Mouse (Mus musculus): ENCODE results near the gene Tmem245. TPM values are rescaled to one million over a fixed set of nuclear protein-coding genes. Genes with fewer than 3 reads are reported as not detected.
A peak's percentile ranks its signal among the peaks of the same experiment; 100 is the strongest.

Gene Tmem245
- polyA plus RNA-seq, 1 experiment = 4.4 TPM

DNA sequence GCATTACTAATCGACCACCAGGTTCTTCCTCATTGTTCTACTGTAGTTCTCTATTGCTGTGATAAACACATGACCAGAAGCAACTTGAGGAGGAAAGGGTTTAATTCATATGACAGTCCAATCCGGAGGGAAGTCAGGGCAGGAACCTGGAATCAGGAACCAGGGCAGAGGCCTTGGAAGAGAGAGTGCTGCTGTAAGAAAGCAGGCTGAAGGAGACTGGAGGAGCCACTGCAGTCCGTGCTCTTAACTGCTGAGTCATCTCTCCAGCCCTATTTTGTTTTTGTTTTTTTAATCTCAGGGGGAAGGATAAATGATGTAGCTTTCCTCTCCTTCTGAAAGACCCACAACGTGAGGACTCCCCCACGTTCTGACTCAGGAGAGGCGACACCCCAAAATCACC, 6.0 kb upstream of the Tmem245 start:
- no peaks in the 10 kb centered on the region for H3K27me3 ChIP-seq (ENCODE audit: control insufficient read depth, insufficient read depth, insufficient read length)
- no peak overlapping the region for H3ac ChIP-seq (ENCODE audit: control insufficient read depth, insufficient read length)
- H3K36me3 ChIP-seq (ENCODE audit: control insufficient read depth, insufficient read depth) = no peaks in the 10 kb centered on the region
- H3K79me2 ChIP-seq (ENCODE audit: control insufficient read depth, insufficient read depth) = no peaks in the 10 kb centered on the region
- no peak overlapping the region for H3K4me3 ChIP-seq
- no peak for TF ChIP-seq MAX (IDR thresholded peaks at IDR 0.05; ENCODE audit: low read depth)
- TF ChIP-seq MYOD1 (IDR thresholded peaks at IDR 0.05; ENCODE audit: control insufficient read depth in 1 of 3, insufficient read length in 2 of 3, low read depth in 2 of 3) = no peak
- TF ChIP-seq TCF3 (IDR thresholded peaks at IDR 0.05; ENCODE audit: insufficient read length, low read depth) = no peak
- TF ChIP-seq SRF (IDR thresholded peaks at IDR 0.05; ENCODE audit: control insufficient read depth, insufficient read length, low read depth) = no peak
- H3K4me2 ChIP-seq (ENCODE audit: low read depth) = no peak overlapping the region

DNA sequence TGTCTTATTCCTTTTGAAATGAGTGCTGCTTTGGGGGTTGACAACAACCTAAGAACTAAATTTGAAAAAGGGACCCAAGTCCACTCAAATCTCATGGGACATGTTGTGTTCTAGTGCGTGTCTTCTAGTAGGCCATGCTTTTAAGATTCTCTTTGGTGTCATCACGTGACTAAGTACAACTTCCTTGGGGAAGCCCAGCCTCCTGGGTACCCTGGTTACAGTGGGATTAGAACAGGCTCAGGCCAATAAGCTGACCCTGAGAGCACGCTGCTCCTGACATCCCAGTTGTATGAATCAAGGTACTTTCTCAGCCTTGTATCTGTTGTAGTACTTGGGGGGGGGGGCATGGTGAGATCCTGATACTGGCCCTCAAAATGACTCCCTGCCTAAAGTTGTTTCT, 4.5 kb upstream of the Tmem245 start:
- Histone ChIP-seq H3K4me2 (ENCODE audit: low read depth) (no peak overlapping the region), H3K27me3 (ENCODE audit: control insufficient read depth, insufficient read depth, insufficient read length) (no peaks in the 10 kb centered on the region), H3ac (ENCODE audit: control insufficient read depth, insufficient read length) (no peak overlapping the region), H3K36me3 (ENCODE audit: control insufficient read depth, insufficient read depth) (no peaks in the 10 kb centered on the region), H3K4me3 (no peak overlapping the region), H3K79me2 (ENCODE audit: control insufficient read depth, insufficient read depth) (no peaks in the 10 kb centered on the region)
- no peak for TF ChIP-seq MYOG (IDR thresholded peaks at IDR 0.05; ENCODE audit: control insufficient read depth in 1 of 3, insufficient read depth in 1 of 3, insufficient read length in 2 of 3, low read depth in 2 of 3)
- TF ChIP-seq USF1 (IDR thresholded peaks at IDR 0.05; ENCODE audit: low read depth) = no peak
- TF ChIP-seq MYOD1 (IDR thresholded peaks at IDR 0.05; ENCODE audit: control insufficient read depth in 1 of 3, insufficient read length in 2 of 3, low read depth in 2 of 3) = no peak

DNA sequence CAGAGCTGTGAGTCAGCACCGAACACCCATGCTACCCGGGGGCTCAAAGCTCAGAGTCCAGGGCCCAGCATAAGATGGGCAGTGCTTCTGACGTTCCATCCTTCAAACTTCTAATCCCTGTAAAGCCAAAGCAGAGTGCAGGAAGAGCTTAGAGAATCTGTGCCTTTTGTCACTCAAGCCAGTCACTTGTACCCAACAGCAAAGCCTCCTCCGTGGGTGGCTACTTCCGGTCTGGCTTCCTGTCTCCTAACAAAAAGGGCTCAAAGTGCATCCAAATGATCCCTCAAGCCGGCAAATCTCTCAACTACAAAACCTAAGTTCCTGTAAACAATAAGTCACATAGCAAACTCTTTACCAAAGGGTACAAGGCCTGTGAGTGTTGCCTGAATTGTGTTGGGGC, 2.3 kb upstream of the Tmem245 start:
- Histone ChIP-seq H3K79me2 (ENCODE audit: control insufficient read depth, insufficient read depth) (peaks cover 21% of the 10 kb centered on the region), H3K27me3 (ENCODE audit: control insufficient read depth, insufficient read depth, insufficient read length) (no peaks in the 10 kb centered on the region), H3ac (ENCODE audit: control insufficient read depth, insufficient read length) (no peak overlapping the region), H3K36me3 (ENCODE audit: control insufficient read depth, insufficient read depth) (no peaks in the 10 kb centered on the region), H3K4me2 (ENCODE audit: low read depth) (no peak overlapping the region), H3K4me3 (no peak overlapping the region)
- TF ChIP-seq POLR2AphosphoS2 (IDR thresholded peaks at IDR 0.05; ENCODE audit: insufficient read length, low read depth) = no peak
- TF ChIP-seq CEBPB (IDR thresholded peaks at IDR 0.05; ENCODE audit: insufficient read depth, poor library complexity, severe bottlenecking) = no peak
- TF ChIP-seq MYOG (IDR thresholded peaks at IDR 0.05; ENCODE audit: control insufficient read depth in 1 of 3, insufficient read depth in 1 of 3, insufficient read length in 2 of 3, low read depth in 2 of 3) = no peak
- TF ChIP-seq REST (IDR thresholded peaks at IDR 0.05; ENCODE audit: insufficient read depth, insufficient read length) = no peak
- no peak for TF ChIP-seq SRF (IDR thresholded peaks at IDR 0.05; ENCODE audit: control insufficient read depth, insufficient read length, low read depth)
- no peak for TF ChIP-seq TCF12 (IDR thresholded peaks at IDR 0.05; ENCODE audit: insufficient read depth, poor library complexity, severe bottlenecking)
- TF ChIP-seq POLR2A (IDR thresholded peaks at IDR 0.05; ENCODE audit: insufficient read length, low read depth) = no peak
- TF ChIP-seq USF1 (IDR thresholded peaks at IDR 0.05; ENCODE audit: low read depth) = no peak
- TF ChIP-seq E2F4 (IDR thresholded peaks at IDR 0.05; ENCODE audit: insufficient read depth) = no peak
- TF ChIP-seq MAX (IDR thresholded peaks at IDR 0.05; ENCODE audit: low read depth) = no peak
- no peak for TF ChIP-seq MYOD1 (IDR thresholded peaks at IDR 0.05; ENCODE audit: control insufficient read depth in 1 of 3, insufficient read length in 2 of 3, low read depth in 2 of 3)
- no peak for TF ChIP-seq TCF3 (IDR thresholded peaks at IDR 0.05; ENCODE audit: insufficient read length, low read depth)

DNA sequence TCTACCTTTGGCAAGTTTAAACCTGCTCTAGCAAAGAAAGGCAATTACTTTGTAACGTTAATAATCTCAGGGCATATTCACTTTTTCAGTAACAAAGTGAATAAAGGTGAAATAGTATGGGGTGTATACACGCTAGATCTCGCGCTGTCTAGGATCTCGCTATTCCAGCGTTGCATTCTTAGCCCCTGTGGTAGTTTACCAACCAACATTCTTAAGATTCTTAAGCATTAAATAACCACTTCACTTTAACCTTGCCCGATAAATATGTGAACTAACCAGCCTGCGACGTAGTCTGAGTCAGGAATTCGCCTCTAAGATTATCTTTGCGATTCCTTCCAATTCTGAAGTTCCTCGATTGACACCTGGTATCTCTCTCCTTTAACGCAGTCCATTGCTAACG, 1.1 kb downstream of the Tmem245 start:
- H3K27me3 ChIP-seq (ENCODE audit: control insufficient read depth, insufficient read depth, insufficient read length) = no peaks in the 10 kb centered on the region
- peak overlapping the region; percentile 43 for H3K4me3 ChIP-seq
- peak overlapping the region; percentile 98 for H3K4me2 ChIP-seq (ENCODE audit: low read depth)
- TF ChIP-seq POLR2AphosphoS2 (IDR thresholded peaks at IDR 0.05; ENCODE audit: insufficient read length, low read depth) (no peak), E2F4 (IDR thresholded peaks at IDR 0.05; ENCODE audit: insufficient read depth) (no peak), MYOD1 (IDR thresholded peaks at IDR 0.05; ENCODE audit: control insufficient read depth in 1 of 3, insufficient read length in 2 of 3, low read depth in 2 of 3) (no peak), SRF (IDR thresholded peaks at IDR 0.05; ENCODE audit: control insufficient read depth, insufficient read length, low read depth) (no peak), MAX (IDR thresholded peaks at IDR 0.05; ENCODE audit: low read depth) (no peak), MYOG (IDR thresholded peaks at IDR 0.05; ENCODE audit: control insufficient read depth in 1 of 3, insufficient read depth in 1 of 3, insufficient read length in 2 of 3, low read depth in 2 of 3) (no peak)
- H3K79me2 ChIP-seq (ENCODE audit: control insufficient read depth, insufficient read depth) = peaks cover 50% of the 10 kb centered on the region
- H3K36me3 ChIP-seq (ENCODE audit: control insufficient read depth, insufficient read depth) = no peaks in the 10 kb centered on the region
- H3ac ChIP-seq (ENCODE audit: control insufficient read depth, insufficient read length) = peak overlapping the region; percentile 45

DNA sequence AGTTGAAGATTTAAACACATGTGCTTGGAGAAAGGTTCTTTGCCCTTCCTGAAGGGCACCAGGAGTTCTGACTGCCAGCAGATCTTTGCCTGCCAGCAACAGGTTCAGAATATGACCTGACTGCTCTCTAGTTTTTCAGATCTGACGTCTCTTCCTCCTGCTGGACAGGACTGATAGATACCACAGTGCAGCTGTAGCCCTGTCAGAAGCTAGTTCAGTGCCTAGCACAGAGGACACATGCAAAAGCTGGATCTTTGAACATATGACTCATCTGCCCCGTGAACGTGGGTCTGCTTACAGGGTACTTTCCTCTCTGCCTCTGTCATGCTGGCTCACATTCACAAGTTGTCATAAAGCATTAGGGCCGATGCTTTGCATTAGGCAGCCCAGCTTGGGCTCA, 3.0 kb downstream of the Tmem245 start:
- H3K4me3 ChIP-seq = no peak overlapping the region

DNA sequence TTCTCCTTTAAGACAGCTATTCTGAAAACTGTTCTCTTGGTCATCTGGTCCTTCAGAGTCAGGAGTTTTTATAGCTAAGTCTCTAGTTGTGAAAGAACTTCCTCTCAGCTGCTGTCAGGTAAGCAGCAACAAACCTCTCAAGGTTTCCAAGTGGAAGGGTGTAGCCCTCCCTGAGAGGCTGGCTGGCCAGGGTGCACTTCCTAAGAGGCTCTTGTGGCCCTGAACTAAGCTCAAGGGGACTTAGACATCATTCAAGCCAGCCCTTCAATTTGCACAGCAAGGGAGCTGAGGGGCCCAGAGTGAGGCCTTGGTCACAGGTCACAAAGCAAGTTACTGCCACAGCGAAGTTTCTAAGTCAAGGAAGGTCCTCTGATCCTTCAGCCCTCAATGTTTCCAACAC, 4.0 kb downstream of the Tmem245 start:
- TF ChIP-seq POLR2A (IDR thresholded peaks at IDR 0.05; ENCODE audit: insufficient read length, low read depth) (no peak), MYOG (IDR thresholded peaks at IDR 0.05; ENCODE audit: control insufficient read depth in 1 of 3, insufficient read depth in 1 of 3, insufficient read length in 2 of 3, low read depth in 2 of 3) (no peak), MYOD1 (IDR thresholded peaks at IDR 0.05; ENCODE audit: control insufficient read depth in 1 of 3, insufficient read length in 2 of 3, low read depth in 2 of 3) (no peak), MAX (IDR thresholded peaks at IDR 0.05; ENCODE audit: low read depth) (no peak), POLR2AphosphoS2 (IDR thresholded peaks at IDR 0.05; ENCODE audit: insufficient read length, low read depth) (no peak), REST (IDR thresholded peaks at IDR 0.05; ENCODE audit: insufficient read depth, insufficient read length) (no peak), SRF (IDR thresholded peaks at IDR 0.05; ENCODE audit: control insufficient read depth, insufficient read length, low read depth) (no peak), CEBPB (IDR thresholded peaks at IDR 0.05; ENCODE audit: insufficient read depth, poor library complexity, severe bottlenecking) (no peak), USF1 (IDR thresholded peaks at IDR 0.05; ENCODE audit: low read depth) (no peak), TCF12 (IDR thresholded peaks at IDR 0.05; ENCODE audit: insufficient read depth, poor library complexity, severe bottlenecking) (no peak), TCF3 (IDR thresholded peaks at IDR 0.05; ENCODE audit: insufficient read length, low read depth) (no peak), E2F4 (IDR thresholded peaks at IDR 0.05; ENCODE audit: insufficient read depth) (no peak)
- Histone ChIP-seq H3K4me3 (no peak overlapping the region), H3ac (ENCODE audit: control insufficient read depth, insufficient read length) (no peak overlapping the region), H3K79me2 (ENCODE audit: control insufficient read depth, insufficient read depth) (peaks cover 66% of the 10 kb centered on the region), H3K27me3 (ENCODE audit: control insufficient read depth, insufficient read depth, insufficient read length) (no peaks in the 10 kb centered on the region), H3K36me3 (ENCODE audit: control insufficient read depth, insufficient read depth) (no peaks in the 10 kb centered on the region), H3K4me2 (ENCODE audit: low read depth) (no peak overlapping the region)

More for the DNA sequence above, 3.0 kb downstream of the Tmem245 start:
- Histone ChIP-seq H3K27me3 (ENCODE audit: control insufficient read depth, insufficient read depth, insufficient read length) (no peaks in the 10 kb centered on the region), H3K79me2 (ENCODE audit: control insufficient read depth, insufficient read depth) (peaks cover 56% of the 10 kb centered on the region), H3K36me3 (ENCODE audit: control insufficient read depth, insufficient read depth) (no peaks in the 10 kb centered on the region), H3ac (ENCODE audit: control insufficient read depth, insufficient read length) (no peak overlapping the region), H3K4me2 (ENCODE audit: low read depth) (peak overlapping the region; percentile 15)
- TF ChIP-seq MAX (IDR thresholded peaks at IDR 0.05; ENCODE audit: low read depth) (no peak), MYOG (IDR thresholded peaks at IDR 0.05; ENCODE audit: control insufficient read depth in 1 of 3, insufficient read depth in 1 of 3, insufficient read length in 2 of 3, low read depth in 2 of 3) (peak in 1 of 3 experiments; percentile 1)

Measured in myocyte (in vitro differentiated cells).